Mouse (Mus musculus): Measurements from ENCODE around the gene Micu1.

- TF ChIP-seq ZNF384 (IDR thresholded peaks at IDR 0.05; ENCODE audit: low read depth, low read length), result no peak
- no peak for TF ChIP-seq ZC3H11A (IDR thresholded peaks at IDR 0.05; ENCODE audit: borderline replicate concordance, low read depth, low read length)
- TF ChIP-seq CHD2 (IDR thresholded peaks at IDR 0.05; ENCODE audit: low read depth, low read length), result no peak
- no peak for TF ChIP-seq MAFK (IDR thresholded peaks at IDR 0.05; ENCODE audit: insufficient read depth, low read depth, low read length)
These were observed 193.9 kb downstream of the Micu1 start for GRCm38 (mm10) chr10:59896211-59896610.
